Mouse (Mus musculus): ENCODE data around the gene Nek9. TPM values are rescaled to one million over a fixed set of nuclear protein-coding genes. Genes with fewer than 3 reads are reported as not detected.
"Not testable (repeated sequence)": the region's sequence is repeated elsewhere in the genome, so short reads cannot be mapped to it uniquely, and the experiment has no call there.

Gene Nek9
- polyA plus RNA-seq, 1 experiment from 2014 or later, result 11.5 TPM

DNA sequence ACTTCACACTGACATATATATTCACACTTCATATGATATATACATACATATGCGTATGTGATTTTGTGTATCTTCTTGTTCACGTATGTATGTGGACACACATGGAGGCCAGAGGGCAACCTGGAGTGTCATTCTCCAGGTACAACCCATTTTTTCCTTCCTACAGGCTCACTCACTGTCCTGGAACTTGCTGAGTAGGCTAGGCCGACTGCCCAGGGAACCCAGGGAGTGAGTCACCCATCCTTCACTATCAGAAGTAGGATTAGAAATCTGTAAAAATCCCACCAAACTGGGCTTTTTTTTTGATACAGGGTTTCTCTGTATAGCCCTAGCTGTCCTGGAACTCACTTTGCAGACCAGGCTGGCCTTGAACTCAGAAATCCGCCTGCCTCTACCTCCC lies 54.2 kb downstream of the Nek9 start:
- Histone ChIP-seq H3K27me3 (replicated peaks; ENCODE audit: insufficient read depth, low read length) (no peaks in the 10 kb centered on the region), H3K36me3 (ENCODE audit: insufficient read depth, low read length) (no peaks in the 10 kb centered on the region), H3K4me3 (ENCODE audit: low read depth, low read length) (no peak overlapping the region), H3K4me2 (replicated peaks; ENCODE audit: low read depth, low read length) (no peak overlapping the region), H3K9me3 (ENCODE audit: low read length) (no peaks in the 10 kb centered on the region), H3K27ac (ENCODE audit: low read length) (no peak overlapping the region), H3K4me1 (ENCODE audit: insufficient read depth, low read depth, low read length) (peaks cover 4% of the 10 kb centered on the region; the same call in 1 of the 2 replicates), H3K9ac (replicated peaks; ENCODE audit: low read depth) (no peak overlapping the region)
- no peak for DNase-seq (ENCODE audit: low spot score)
- 86% methylated on average over 4 of the region's 4 CpGs for WGBS
- no peak for TF ChIP-seq EP300 (IDR thresholded peaks at IDR 0.05)
- no peak for TF ChIP-seq CTCF (IDR thresholded peaks at IDR 0.05)
- no peak for ATAC-seq

DNA sequence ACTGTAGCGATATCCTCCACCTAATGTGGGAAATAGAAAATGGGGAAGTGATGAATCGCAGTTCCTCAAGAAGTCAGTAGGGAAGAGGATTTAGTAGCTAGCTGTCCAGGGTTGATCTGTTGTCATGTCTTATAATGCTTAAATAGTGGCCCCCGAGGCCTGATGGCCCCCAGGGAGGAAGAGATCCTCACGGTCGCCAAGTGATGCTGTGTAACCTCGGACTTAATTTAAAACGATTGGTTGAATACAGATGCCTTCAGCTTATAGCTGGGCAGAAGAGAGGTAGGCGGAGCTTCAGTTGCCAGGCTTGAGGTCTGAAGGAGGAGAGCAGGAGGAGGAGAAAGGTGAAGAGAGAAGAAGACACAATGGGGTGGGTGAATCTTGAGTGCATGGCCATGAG lies 54.8 kb downstream of the Nek9 start:
- Histone ChIP-seq H3K27me3 (replicated peaks; ENCODE audit: insufficient read depth, low read length) (no peaks in the 10 kb centered on the region), H3K9ac (replicated peaks; ENCODE audit: low read depth) (no peak overlapping the region), H3K9me3 (ENCODE audit: low read length) (no peaks in the 10 kb centered on the region), H3K4me2 (replicated peaks; ENCODE audit: low read depth, low read length) (no peak overlapping the region), H3K27ac (ENCODE audit: low read length) (no peak overlapping the region), H3K4me1 (ENCODE audit: insufficient read depth, low read depth, low read length) (peaks cover under 1% of the 10 kb centered on the region; the same call in 1 of the 2 replicates), H3K36me3 (ENCODE audit: insufficient read depth, low read length) (no peaks in the 10 kb centered on the region), H3K4me3 (ENCODE audit: low read depth, low read length) (no peak overlapping the region)
- no peak for ATAC-seq
- TF ChIP-seq CTCF (IDR thresholded peaks at IDR 0.05), result no peak
- TF ChIP-seq EP300 (IDR thresholded peaks at IDR 0.05), result no peak
- WGBS, result 64% methylated on average over 8 of the region's 8 CpGs
- DNase-seq (ENCODE audit: low spot score), result no peak

DNA sequence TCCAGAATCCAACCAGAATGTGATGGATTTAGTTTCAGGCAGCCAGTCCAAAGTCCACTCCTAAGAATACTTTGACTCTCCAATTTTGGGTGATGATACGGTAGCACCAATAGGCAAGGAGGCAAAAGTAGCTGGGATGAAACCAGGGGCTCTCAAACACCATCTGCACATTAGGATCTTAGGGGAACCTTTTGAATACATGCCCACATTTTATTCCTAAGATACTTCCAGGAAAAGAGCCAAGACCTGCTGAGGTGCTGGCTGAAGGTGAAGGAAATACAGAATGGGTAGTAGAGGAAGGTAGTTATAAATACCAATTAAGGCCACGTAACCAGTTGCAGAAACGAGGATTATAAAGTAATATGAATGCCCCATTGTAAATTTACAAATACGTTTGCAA lies 57.4 kb downstream of the Nek9 start:
- not testable (repeated sequence) for H3K9me3 ChIP-seq (ENCODE audit: low read length); H3K9ac ChIP-seq (replicated peaks; ENCODE audit: low read depth); H3K4me3 ChIP-seq (ENCODE audit: low read depth, low read length); H3K27ac ChIP-seq (ENCODE audit: low read length); ATAC-seq; H3K36me3 ChIP-seq (ENCODE audit: insufficient read depth, low read length); H3K4me2 ChIP-seq (replicated peaks; ENCODE audit: low read depth, low read length); DNase-seq (ENCODE audit: low spot score); H3K27me3 ChIP-seq (replicated peaks; ENCODE audit: insufficient read depth, low read length); H3K4me1 ChIP-seq (ENCODE audit: insufficient read depth, low read depth, low read length)
- 91% methylated on average over 1 of the region's 4 CpGs for WGBS

- TF ChIP-seq CTCF (IDR thresholded peaks at IDR 0.05) (no peak), EP300 (IDR thresholded peaks at IDR 0.05) (no peak)
- no peak overlapping the region for H3K27ac ChIP-seq (ENCODE audit: low read length)
- peak overlapping the region; percentile 72; the same call in 1 of the 2 replicates for H3K4me3 ChIP-seq (ENCODE audit: low read depth, low read length)
- H3K36me3 ChIP-seq (ENCODE audit: insufficient read depth, low read length), result no peaks in the 10 kb centered on the region
- no peak overlapping the region for H3K9ac ChIP-seq (replicated peaks; ENCODE audit: low read depth)
- H3K4me2 ChIP-seq (replicated peaks; ENCODE audit: low read depth, low read length), result peak overlapping the region; percentile 89
- H3K4me1 ChIP-seq (ENCODE audit: insufficient read depth, low read depth, low read length), result no peaks in the 10 kb centered on the region
- DNase-seq (ENCODE audit: low spot score) (peak; percentile 25), ATAC-seq (no peak)
- no peaks in the 10 kb centered on the region for H3K9me3 ChIP-seq (ENCODE audit: low read length)
- WGBS, result 65% methylated on average over 12 of the region's 12 CpGs
- H3K27me3 ChIP-seq (replicated peaks; ENCODE audit: insufficient read depth, low read length), result no peaks in the 10 kb centered on the region
These were observed 58.1 kb downstream of the Nek9 start for GRCm38 (mm10) chr12:85280845-85281651.

DNA sequence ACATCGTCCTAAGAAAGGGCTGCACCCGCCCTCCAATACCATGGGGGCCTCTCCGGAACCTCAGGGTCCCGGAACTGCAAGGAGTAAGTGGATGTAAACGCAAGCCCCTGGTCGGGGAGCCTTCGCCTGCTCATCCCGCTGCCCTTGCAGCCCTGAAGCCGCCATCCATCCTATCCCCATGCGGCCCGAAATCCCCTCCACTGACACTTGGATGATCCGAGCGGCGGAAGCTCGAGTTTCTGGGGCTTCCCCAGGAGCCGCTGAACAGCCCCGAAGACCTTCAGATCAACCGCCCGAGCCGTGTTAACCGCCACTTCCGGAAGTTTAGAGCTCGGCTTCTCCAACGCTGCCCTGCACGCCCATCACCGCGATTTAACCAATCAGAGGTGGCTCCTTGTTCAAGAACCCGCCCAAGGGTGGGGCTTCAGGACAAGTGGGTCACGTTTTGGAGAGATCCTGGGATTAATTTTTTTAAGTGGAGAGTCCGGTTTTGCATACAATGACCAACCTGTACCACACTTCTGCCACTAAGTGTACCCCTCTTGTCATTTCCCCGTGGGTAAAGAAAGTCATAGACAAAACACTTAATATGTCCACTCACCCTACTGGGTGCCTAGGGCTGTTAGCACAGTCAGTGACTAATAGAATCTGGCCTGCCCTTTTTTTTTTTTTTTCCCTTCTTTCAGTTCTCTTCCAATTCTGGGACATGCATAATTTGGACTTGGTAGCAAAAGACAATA lies 58.9 kb downstream of the Nek9 start:
- peak; percentile 99 for ATAC-seq
- TF ChIP-seq CTCF (IDR thresholded peaks at IDR 0.05) (no peak), EP300 (IDR thresholded peaks at IDR 0.05) (peak; percentile 72)
- H3K27me3 ChIP-seq (replicated peaks; ENCODE audit: insufficient read depth, low read length), result no peaks in the 10 kb centered on the region
- peak overlapping the region; percentile 72 for H3K4me3 ChIP-seq (ENCODE audit: low read depth, low read length)
- peak overlapping the region; percentile 71 for H3K27ac ChIP-seq (ENCODE audit: low read length)
- H3K36me3 ChIP-seq (ENCODE audit: insufficient read depth, low read length), result no peaks in the 10 kb centered on the region
- no peaks in the 10 kb centered on the region for H3K9me3 ChIP-seq (ENCODE audit: low read length)
- H3K9ac ChIP-seq (replicated peaks; ENCODE audit: low read depth), result peak overlapping the region; percentile 68
- H3K4me1 ChIP-seq (ENCODE audit: insufficient read depth, low read depth, low read length), result no peaks in the 10 kb centered on the region
- under 1% methylated on average over 31 of the region's 31 CpGs for WGBS
- peak; percentile 98 for DNase-seq (ENCODE audit: low spot score)
- H3K4me2 ChIP-seq (replicated peaks; ENCODE audit: low read depth, low read length), result peak overlapping the region; percentile 89

GRCm38 (mm10) chr12:85279396-85280080 lies 59.6 kb downstream of the Nek9 start:
- 3% methylated on average over 10 of the region's 10 CpGs for WGBS
- H3K4me3 ChIP-seq (ENCODE audit: low read depth, low read length), result peak overlapping the region; percentile 72
- no peaks in the 10 kb centered on the region for H3K9me3 ChIP-seq (ENCODE audit: low read length)
- peak overlapping the region; percentile 71 for H3K27ac ChIP-seq (ENCODE audit: low read length)
- H3K9ac ChIP-seq (replicated peaks; ENCODE audit: low read depth), result peak overlapping the region; percentile 68
- no peaks in the 10 kb centered on the region for H3K36me3 ChIP-seq (ENCODE audit: insufficient read depth, low read length)
- H3K4me2 ChIP-seq (replicated peaks; ENCODE audit: low read depth, low read length), result peak overlapping the region; percentile 89
- H3K27me3 ChIP-seq (replicated peaks; ENCODE audit: insufficient read depth, low read length), result no peaks in the 10 kb centered on the region
- H3K4me1 ChIP-seq (ENCODE audit: insufficient read depth, low read depth, low read length), result no peaks in the 10 kb centered on the region
- ATAC-seq (peak; percentile 29), DNase-seq (ENCODE audit: low spot score) (peak; percentile 30)
- TF ChIP-seq EP300 (IDR thresholded peaks at IDR 0.05) (no peak), CTCF (IDR thresholded peaks at IDR 0.05) (no peak)
